Mouse (Mus musculus) hindbrain, postnatal 0 days (tissue): ENCODE measurements at regions not wholly inside any gene's neighbourhood (a gene's known extent, or its start where the extent isn't known, plus 50 kb on each side); places are given as distances from the start of the nearest gene placed in this dataset.

Experiments
- ATAC-seq: fragments of 200-750 bp; cut with Nextera tagmentation; 2 replicates; pipeline ENCODE4 v1.8.0; 2017; ENCODE audit warnings: mild to moderate bottlenecking, moderate TSS enrichment, moderate library complexity
- DNase-seq: peaks from one replicate; pipeline ENCODE4 v3.0.0-alpha.2; 2015; ENCODE audit warnings: low spot score
- H3K27ac ChIP-seq: fragments of 300-500 bp; sonication (generic); 2 replicates; pipeline ENCODE4 v1.5.1; 2014; ENCODE audit warnings: mild to moderate bottlenecking
- H3K27me3 ChIP-seq: fragments of 300-500 bp; sonication (generic); 2 replicates; pipeline ENCODE4 v1.6.1; 2014; ENCODE audit warnings: low read length, mixed read lengths; ENCODE audit not compliant: insufficient read depth
- H3K36me3 ChIP-seq: fragments of 300-500 bp; sonication (generic); 2 replicates; pipeline ENCODE4 v1.6.1; 2014; ENCODE audit warnings: low read length, mixed read lengths; ENCODE audit not compliant: insufficient read depth
- H3K4me1 ChIP-seq: fragments of 300-500 bp; sonication (generic); 2 replicates; pipeline ENCODE4 v1.6.1; 2014; ENCODE audit warnings: antibody characterized with exemption, low read length, mixed read lengths; ENCODE audit not compliant: insufficient read depth
- H3K4me2 ChIP-seq: fragments of 300-500 bp; sonication (generic); 2 replicates; pipeline ENCODE4 v1.6.1; 2014; ENCODE audit warnings: low read depth, mild to moderate bottlenecking, low read length, moderate library complexity, mixed read lengths
- H3K4me3 ChIP-seq: fragments of 300-500 bp; sonication (generic); 2 replicates; pipeline ENCODE4 v1.5.1; 2014; ENCODE audit warnings: low read length
- H3K9ac ChIP-seq: fragments of 300-500 bp; sonication (generic); replicated peaks from 2 replicates; pipeline ENCODE4 v1.6.1; 2014; ENCODE audit warnings: mild to moderate bottlenecking, low read length, moderate library complexity, mixed read lengths
- H3K9me3 ChIP-seq: fragments of 300-500 bp; sonication (generic); 2 replicates; pipeline ENCODE4 v1.6.1; 2016; ENCODE audit warnings: low read length, mixed read lengths
- CTCF ChIP-seq: IDR thresholded peaks from 2 replicates; pipeline ENCODE4 v1.5.1; 2016; ENCODE audit warnings: antibody characterized with exemption, control low read depth, low read depth
- WGBS: fragments of 180-500 bp; shearing (Covaris S2); extraction: QIAGEN DNeasy Blood & Tissue Kit; methylation state at CpG from one replicate; pipeline ENCODE4 v1.1.7; 2014; 5-methylcytosine and 5-hydroxymethylcytosine counted together

DNA sequence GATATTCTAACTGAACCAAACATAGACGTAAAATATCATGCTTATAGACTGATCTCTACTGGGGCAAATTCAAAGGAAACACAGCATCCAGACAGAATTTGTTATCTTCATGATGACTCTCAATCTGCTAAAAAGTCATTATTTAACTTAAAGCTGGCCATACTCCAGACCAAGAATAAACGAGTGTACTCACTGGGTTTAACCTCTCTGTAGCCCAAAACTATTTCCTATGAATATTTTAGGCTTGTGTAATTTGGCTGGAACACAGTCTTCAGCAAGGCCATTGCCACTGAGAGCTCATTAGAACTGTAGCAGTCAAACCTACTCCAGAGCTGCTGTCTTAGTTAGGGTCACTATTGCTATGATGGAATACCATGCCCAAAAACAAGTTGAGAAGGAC, 238.8 kb downstream of the Gm19410 start:
- no peak for DNase-seq
- 82% methylated on average over 2 of the region's 2 CpGs for WGBS

DNA sequence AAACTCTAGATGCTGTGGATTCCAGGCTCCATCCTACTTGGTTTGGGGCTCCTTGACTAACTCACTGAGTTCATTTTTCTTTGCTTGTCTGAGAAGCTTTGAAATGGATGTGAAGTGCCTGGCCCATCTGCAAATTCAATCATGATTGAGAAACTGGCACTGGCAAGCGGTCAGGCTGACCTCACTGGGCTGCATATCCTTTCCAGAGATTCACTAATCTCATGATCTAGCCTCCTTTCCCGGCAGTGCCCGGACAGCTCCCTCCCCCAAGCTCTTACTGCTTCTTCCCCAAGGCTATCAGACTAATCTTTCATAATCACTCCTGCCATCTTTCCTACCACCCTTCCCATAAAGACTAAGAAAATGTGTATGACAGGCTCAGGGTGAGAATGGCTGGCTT, 239.9 kb downstream of the Gm19410 start:
- Histone ChIP-seq H3K27ac (no peak overlapping the region), H3K4me2 (no peak overlapping the region), H3K4me3 (no peak overlapping the region), H3K9me3 (no peaks in the 10 kb centered on the region), H3K9ac (no peak overlapping the region), H3K4me1 (no peaks in the 10 kb centered on the region), H3K36me3 (no peaks in the 10 kb centered on the region), H3K27me3 (no peaks in the 10 kb centered on the region)
- DNase-seq: no peak
- no peak for ATAC-seq
- no peak for TF ChIP-seq CTCF
- WGBS: 61% methylated on average over 3 of the region's 3 CpGs

More for the DNA sequence above, 238.8 kb downstream of the Gm19410 start:
- TF ChIP-seq CTCF: no peak
- no peak for ATAC-seq
- H3K4me2 ChIP-seq: no peak overlapping the region
- no peak overlapping the region for H3K27ac ChIP-seq
- H3K9ac ChIP-seq: no peak overlapping the region
- H3K4me1 ChIP-seq: no peaks in the 10 kb centered on the region
- H3K36me3 ChIP-seq: no peaks in the 10 kb centered on the region
- no peak overlapping the region for H3K4me3 ChIP-seq
- no peaks in the 10 kb centered on the region for H3K27me3 ChIP-seq
- H3K9me3 ChIP-seq: no peaks in the 10 kb centered on the region

DNA sequence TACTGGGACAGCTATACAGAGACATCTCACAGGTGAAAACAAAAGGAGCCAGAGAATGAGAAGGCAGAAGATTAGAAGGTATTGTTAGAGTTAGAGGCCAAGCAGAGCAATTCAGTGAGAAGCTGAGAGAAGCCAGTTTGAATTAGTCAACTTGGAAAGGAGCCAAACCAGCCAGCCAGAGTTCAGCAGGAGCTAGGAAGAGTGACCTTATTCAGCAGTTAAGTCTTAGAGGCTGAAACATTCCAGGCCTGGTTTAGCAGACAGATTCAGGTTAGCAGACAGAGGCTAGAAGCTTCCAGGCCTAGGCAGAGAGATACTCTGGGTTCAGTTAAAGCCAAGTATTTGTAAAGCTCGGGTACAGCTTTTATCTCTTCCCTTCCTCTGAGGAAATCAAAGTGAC, 242.1 kb downstream of the Gm19410 start:
- Histone ChIP-seq H3K27ac (no peak overlapping the region), H3K9me3 (no peaks in the 10 kb centered on the region), H3K4me3 (no peak overlapping the region), H3K4me1 (no peaks in the 10 kb centered on the region), H3K4me2 (no peak overlapping the region), H3K36me3 (no peaks in the 10 kb centered on the region), H3K27me3 (no peaks in the 10 kb centered on the region), H3K9ac (no peak overlapping the region)
- no peak for ATAC-seq
- no peak for TF ChIP-seq CTCF
- no peak for DNase-seq
- 97% methylated on average over 1 of the region's 1 CpGs for WGBS

DNA sequence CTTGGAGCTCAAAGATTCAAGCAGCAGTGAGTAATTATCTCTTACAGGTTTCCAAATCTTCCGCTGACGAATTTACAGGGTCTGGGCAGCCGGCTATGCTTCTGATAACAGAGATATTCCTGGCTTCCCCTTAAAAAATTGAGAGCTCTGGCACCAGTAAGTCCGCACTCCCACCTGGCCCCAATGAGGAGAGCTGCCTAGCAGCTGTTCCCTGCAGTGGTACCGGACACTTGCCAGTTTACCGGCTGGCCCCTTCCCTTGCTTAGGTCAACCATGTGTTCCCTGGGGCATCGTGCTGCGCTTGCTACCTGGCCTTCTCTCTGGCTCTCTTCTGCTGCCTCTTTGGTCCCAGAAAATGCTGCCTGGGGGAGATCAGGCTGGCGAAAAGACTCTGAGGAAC, 244.0 kb downstream of the Gm19410 start:
- Histone ChIP-seq H3K9me3 (no peaks in the 10 kb centered on the region), H3K36me3 (no peaks in the 10 kb centered on the region), H3K4me3 (no peak overlapping the region), H3K9ac (no peak overlapping the region), H3K27me3 (no peaks in the 10 kb centered on the region), H3K4me1 (no peaks in the 10 kb centered on the region), H3K27ac (no peak overlapping the region), H3K4me2 (0 out of 2 replicates have a peak overlapping the region, but pooled peaks have one; percentile 13)
- DNase-seq (no peak), ATAC-seq (peak; percentile 18; the same call in 1 of the 2 replicates)
- no peak for TF ChIP-seq CTCF
- 49% methylated on average over 9 of the region's 9 CpGs for WGBS

DNA sequence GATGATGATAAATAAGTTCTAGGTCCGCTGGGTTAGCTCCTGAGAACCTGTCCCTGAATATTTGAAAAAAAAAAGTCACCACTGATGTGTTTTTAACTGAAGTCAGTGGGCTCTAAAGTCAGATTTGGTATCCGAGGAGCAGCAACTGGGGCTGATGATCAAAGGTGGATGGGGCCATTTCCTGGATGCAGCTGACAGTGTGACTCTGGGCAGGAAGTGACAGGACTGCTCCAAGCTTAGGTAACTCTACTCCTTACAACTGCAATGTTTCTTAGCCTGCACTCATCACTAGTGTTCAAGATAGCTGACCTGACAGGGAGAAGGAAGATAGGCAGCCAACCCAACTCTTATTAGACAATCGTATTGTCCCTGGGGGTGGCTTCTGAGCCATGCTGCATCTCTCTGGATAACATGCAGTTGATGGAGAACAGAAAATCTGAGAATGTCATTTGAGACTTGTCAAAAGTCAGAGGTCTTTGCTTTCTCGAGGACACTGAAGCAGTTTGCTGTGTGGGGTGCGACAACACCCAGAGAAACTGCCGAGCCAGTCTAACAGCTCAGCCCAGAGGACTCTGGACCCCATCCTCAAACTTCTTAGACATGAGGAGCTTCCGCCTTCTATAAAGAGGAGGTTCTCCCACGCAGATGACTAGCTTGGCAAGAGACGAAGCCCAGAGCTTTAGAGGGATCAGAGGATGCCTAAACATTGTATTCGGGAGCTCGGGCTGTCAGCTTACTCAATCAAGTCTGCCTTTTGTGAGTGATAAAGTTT, 245.0 kb downstream of the Gm19410 start:
- H3K4me3 ChIP-seq: no peak overlapping the region
- H3K9ac ChIP-seq: no peak overlapping the region
- no peak for DNase-seq
- no peaks in the 10 kb centered on the region for H3K9me3 ChIP-seq
- no peaks in the 10 kb centered on the region for H3K36me3 ChIP-seq
- TF ChIP-seq CTCF: no peak
- no peak overlapping the region for H3K27ac ChIP-seq
- 79% methylated on average over 11 of the region's 11 CpGs for WGBS
- H3K4me1 ChIP-seq: peaks cover 7% of the 10 kb centered on the region; the same call in 1 of the 2 replicates
- no peaks in the 10 kb centered on the region for H3K27me3 ChIP-seq
- H3K4me2 ChIP-seq: no peak overlapping the region
- no peak for ATAC-seq

DNA sequence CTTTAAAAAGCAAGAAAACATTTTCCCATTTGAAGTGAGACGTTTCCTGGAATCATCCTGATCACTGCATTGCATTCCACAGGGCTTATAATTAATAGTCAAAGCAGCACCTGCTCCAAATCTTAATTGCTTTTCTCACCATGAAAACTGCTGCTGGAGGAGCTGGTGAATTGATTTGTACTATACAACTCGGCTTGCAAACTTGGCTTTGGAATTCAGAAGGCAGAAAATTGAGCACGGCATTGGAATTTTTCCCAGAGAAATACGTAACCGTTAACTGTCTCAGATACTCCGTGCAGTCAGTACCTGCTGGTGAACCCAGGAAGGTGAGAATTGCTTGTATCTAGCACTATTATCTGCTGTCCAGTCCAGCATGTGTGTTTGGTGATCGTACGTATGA, 249.3 kb downstream of the Gm19410 start:
- H3K36me3 ChIP-seq: no peaks in the 10 kb centered on the region

DNA sequence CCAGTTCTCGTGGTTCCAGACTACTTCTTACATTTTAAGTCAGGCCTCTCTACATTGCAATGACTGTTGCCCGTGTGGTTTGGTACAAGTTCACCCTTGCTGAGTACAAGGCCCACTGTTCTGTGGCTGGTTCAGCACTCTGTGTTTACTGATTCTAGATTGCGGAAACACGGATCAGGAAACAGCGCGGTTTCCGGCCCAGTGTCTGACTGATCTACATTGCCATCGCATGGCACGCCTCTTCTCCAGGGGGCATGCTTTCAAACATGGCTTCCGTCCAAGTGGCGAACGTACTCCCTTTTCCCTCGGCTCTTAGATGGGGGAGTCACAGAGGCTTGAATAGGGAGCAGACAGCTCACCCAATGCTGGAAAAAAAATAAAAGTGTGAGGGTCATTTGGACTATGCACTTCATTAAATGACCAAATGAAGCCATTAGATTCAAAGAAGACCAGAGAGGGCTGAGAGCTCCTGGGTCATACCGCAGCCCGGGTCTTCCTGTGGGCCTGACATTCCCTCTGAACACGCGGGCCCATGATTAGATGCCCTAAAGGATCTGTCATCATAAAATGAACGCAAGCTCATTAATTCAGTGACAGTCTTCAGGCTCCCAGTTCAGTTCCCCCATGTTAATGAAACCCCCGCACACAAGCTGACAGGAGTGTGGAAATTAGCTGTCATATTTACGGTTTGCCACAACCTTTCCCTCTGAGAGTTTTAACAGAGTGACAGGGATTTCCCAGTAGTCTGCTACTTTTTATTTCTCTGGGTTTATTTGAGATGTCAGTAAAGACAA, 250.9 kb downstream of the Gm19410 start:
- Histone ChIP-seq H3K9me3 (no peaks in the 10 kb centered on the region), H3K36me3 (no peaks in the 10 kb centered on the region), H3K4me1 (peaks cover 7% of the 10 kb centered on the region; the same call in 1 of the 2 replicates), H3K27me3 (no peaks in the 10 kb centered on the region), H3K4me3 (no peak overlapping the region), H3K4me2 (no peak overlapping the region), H3K9ac (no peak overlapping the region), H3K27ac (no peak overlapping the region)
- WGBS: 46% methylated on average over 20 of the region's 20 CpGs
- DNase-seq: peak; percentile 54
- 0 out of 2 replicates have a peak, but pooled peaks have one; percentile 5 for TF ChIP-seq CTCF
- no peak for ATAC-seq

More for the DNA sequence above, 249.3 kb downstream of the Gm19410 start:
- DNase-seq (peak; percentile 74), ATAC-seq (peak; percentile 64)
- Histone ChIP-seq H3K4me2 (no peak overlapping the region), H3K9me3 (no peaks in the 10 kb centered on the region), H3K9ac (no peak overlapping the region), H3K4me3 (no peak overlapping the region), H3K4me1 (peaks cover 7% of the 10 kb centered on the region; the same call in 1 of the 2 replicates), H3K27ac (0 out of 2 replicates have a peak overlapping the region, but pooled peaks have one; percentile 2), H3K27me3 (no peaks in the 10 kb centered on the region)
- no peak for TF ChIP-seq CTCF
- WGBS: 29% methylated on average over 8 of the region's 8 CpGs
